Mouse (Mus musculus) liver, adult 10 weeks (tissue): ENCODE results near the gene Pzp. TPM values are rescaled to one million over a fixed set of nuclear protein-coding genes. Genes with fewer than 3 reads are reported as not detected.

Experiments used
- polyA plus RNA-seq: library from polyadenylated mRNA; stranded (reverse); fragments of 350-450 nt; fragmentation: Illumina TruSeq; extraction: RNeasy Lipid Tissue Mini Kit (QIAGEN cat#74804); gene quantifications from one replicate; pipeline ENCODE4 v1.2.3, GENCODE M21; 2014; ENCODE audit warnings: low read depth, low replicate concordance

Gene Pzp
- 5,030 TPM for polyA plus RNA-seq

GRCm38 (mm10) chr6:128526601-128527000, at the start of gene Pzp:
Pzp (minus strand) TSS chr6:128526720.

GRCm38 (mm10) chr6:128438317-128438870, 88.1 kb downstream of the Pzp start, which contains the start of gene Fkbp4:
Fkbp4 (minus strand) TSS chr6:128438677.

Other genes with a start within 250 kb of the Pzp start
- not detected for gene Tead4, start 225.9 kb downstream of the Pzp start, polyA plus RNA-seq
- gene Tulp3, start 170.9 kb downstream of the Pzp start, polyA plus RNA-seq, result 0.40 TPM
- gene Rhno1, start 163.8 kb downstream of the Pzp start, polyA plus RNA-seq, result 1.5 TPM
- not detected for gene Foxm1, start 163.8 kb downstream of the Pzp start, polyA plus RNA-seq
- gene Tex52, start 151.3 kb downstream of the Pzp start, polyA plus RNA-seq, result not detected
- gene Gm44596, start 151.2 kb downstream of the Pzp start, polyA plus RNA-seq, result not detected
- 0.21 TPM for gene Nrip2, start 127.4 kb downstream of the Pzp start, polyA plus RNA-seq
- 3.9 TPM for gene Itfg2, start 101.8 kb downstream of the Pzp start, polyA plus RNA-seq
- 30.7 TPM for gene Fkbp4, start 88.0 kb downstream of the Pzp start, polyA plus RNA-seq
- gene A2ml1, start 54.9 kb upstream of the Pzp start, polyA plus RNA-seq, result 56.5 TPM
- not detected for gene Klrb1a, start 96.8 kb upstream of the Pzp start, polyA plus RNA-seq
- gene Clec2h, start 135.7 kb upstream of the Pzp start, polyA plus RNA-seq, result 16.9 TPM
- not detected for gene Klrb1, start 196.3 kb upstream of the Pzp start, polyA plus RNA-seq